Mouse (Mus musculus) liver, embryonic 13.5 days (tissue): ENCODE measurements around the gene 4933407L21Rik. TPM values are rescaled to one million over a fixed set of nuclear protein-coding genes. Genes with fewer than 3 reads are reported as not detected.

ENCODE experiments used
- polyA plus RNA-seq: library from polyadenylated mRNA; unstranded; fragments of >200 nt; fragmentation: Nextera tagmentation; extraction: Ambion mirVana; gene quantifications from 2 replicates; pipeline ENCODE4 v1.2.1, GENCODE M21; 2015

The 4933407L21Rik gene
- polyA plus RNA-seq, 1 experiment from 2014 or later = not detected

Other genes starting within 250 kb of the 4933407L21Rik start
- 2.6 and 2.7 TPM in 2 replicates for gene A630001G21Rik, start 149.8 kb upstream of the 4933407L21Rik start, polyA plus RNA-seq
- gene Cab39, start 135.0 kb upstream of the 4933407L21Rik start, polyA plus RNA-seq = 11.4 and 13.4 TPM in 2 replicates
- 38.3 and 39.7 TPM in 2 replicates for gene Itm2c, start 34.2 kb upstream of the 4933407L21Rik start, polyA plus RNA-seq
- gene Gpr55, start 32.5 kb downstream of the 4933407L21Rik start, polyA plus RNA-seq = 0.05 TPM in 2 replicates
- 0.13 TPM in 2 replicates for gene Spata3, start 88.3 kb downstream of the 4933407L21Rik start, polyA plus RNA-seq
- gene 2810459M11Rik, start 117.4 kb downstream of the 4933407L21Rik start, polyA plus RNA-seq = 16.0 and 17.4 TPM in 2 replicates
- gene Psmd1, start 135.9 kb downstream of the 4933407L21Rik start, polyA plus RNA-seq = 134 and 155 TPM in 2 replicates
- 0.20 TPM in 1 of 2 replicates, not detected in the other for gene Htr2b, start 183.5 kb downstream of the 4933407L21Rik start, polyA plus RNA-seq
- gene Gm21972, start 205.2 kb downstream of the 4933407L21Rik start, polyA plus RNA-seq = 0.15 and 0.45 TPM in 2 replicates
- gene Armc9, start 226.3 kb downstream of the 4933407L21Rik start, polyA plus RNA-seq = 11.7 and 12.8 TPM in 2 replicates